Mouse (Mus musculus): Measurements from ENCODE around the gene Tnfsf12. TPM values are rescaled to one million over a fixed set of nuclear protein-coding genes. Genes with fewer than 3 reads are reported as not detected.
A peak's percentile ranks its signal among the peaks of the same experiment; 100 is the strongest.

Tnfsf12 gene
- total and polyA plus RNA-seq, 2 experiments from 2014 or later: 4.5 to 6.2 TPM

GRCm38 (mm10) chr11:69680136-69680855, 15.4 kb downstream of the Tnfsf12 start:
- H3K9ac ChIP-seq (replicated peaks; ENCODE audit: low read length, poor library complexity, severe bottlenecking): peak overlapping the region; percentile 86; the same call in 1 of the 2 replicates
- no peak for DNase-seq (ENCODE audit: low spot score)
- peak overlapping the region; percentile 75 for H3K4me3 ChIP-seq (ENCODE audit: low read depth, low read length)
- H3K27me3 ChIP-seq (ENCODE audit: insufficient read depth, low read length): no peaks in the 10 kb centered on the region
- ATAC-seq (ENCODE audit: low FRiP score): no peak
- H3K36me3 ChIP-seq (ENCODE audit: insufficient read depth, low read length): peaks cover 21% of the 10 kb centered on the region
- WGBS: 91% methylated on average over 30 of the region's 30 CpGs
- H3K9me3 ChIP-seq (ENCODE audit: low read length): no peaks in the 10 kb centered on the region
- no peak overlapping the region for H3K27ac ChIP-seq (ENCODE audit: low read depth, low read length)
- H3K4me1 ChIP-seq (ENCODE audit: insufficient read depth, low read length): peaks cover 11% of the 10 kb centered on the region
- no peak for TF ChIP-seq CTCF (IDR thresholded peaks at IDR 0.05)
- H3K4me2 ChIP-seq (ENCODE audit: low read depth, low read length, poor library complexity, severe bottlenecking): peak overlapping the region; percentile 91

GRCm38 (mm10) chr11:69679144-69679543, 16.5 kb downstream of the Tnfsf12 start:
- Histone ChIP-seq H3K27me3 (ENCODE audit: insufficient read depth, low read length) (no peaks in the 10 kb centered on the region), H3K4me2 (ENCODE audit: low read depth, low read length, poor library complexity, severe bottlenecking) (no peak overlapping the region), H3K36me3 (ENCODE audit: insufficient read depth, low read length) (peaks cover 28% of the 10 kb centered on the region), H3K4me1 (ENCODE audit: insufficient read depth, low read length) (peaks cover 11% of the 10 kb centered on the region), H3K9ac (replicated peaks; ENCODE audit: low read length, poor library complexity, severe bottlenecking) (0 out of 2 replicates have a peak overlapping the region, but pooled peaks have one; percentile 29), H3K9me3 (ENCODE audit: low read length) (no peaks in the 10 kb centered on the region), H3K27ac (ENCODE audit: low read depth, low read length) (no peak overlapping the region), H3K4me3 (ENCODE audit: low read depth, low read length) (no peak overlapping the region)
- WGBS: 96% methylated on average over 2 of the region's 2 CpGs
- ATAC-seq (ENCODE audit: low FRiP score) (no peak), DNase-seq (ENCODE audit: low spot score) (no peak)
- TF ChIP-seq CTCF (IDR thresholded peaks at IDR 0.05): no peak

GRCm38 (mm10) chr11:69672211-69672706, 23.4 kb downstream of the Tnfsf12 start, which contains the start of gene Eif4a1:
Gene Eif4a1 (minus strand): TSS chr11:69672423.
- Histone ChIP-seq H3K27me3 (ENCODE audit: insufficient read depth, low read length) (no peaks in the 10 kb centered on the region), H3K4me2 (ENCODE audit: low read depth, low read length, poor library complexity, severe bottlenecking) (peak within 1 kb of the TSS; percentile 83), H3K27ac (ENCODE audit: low read depth, low read length) (peak within 1 kb of the TSS; percentile 99), H3K4me1 (ENCODE audit: insufficient read depth, low read length) (0 out of 2 replicates have a peak, but pooled peaks cover 6% of the 10 kb centered on the region), H3K4me3 (ENCODE audit: low read depth, low read length) (peak within 1 kb of the TSS; percentile 98), H3K36me3 (ENCODE audit: insufficient read depth, low read length) (peaks cover 44% of the 10 kb centered on the region), H3K9ac (replicated peaks; ENCODE audit: low read length, poor library complexity, severe bottlenecking) (peak within 1 kb of the TSS; percentile 100), H3K9me3 (ENCODE audit: low read length) (no peaks in the 10 kb centered on the region)
- ATAC-seq (ENCODE audit: low FRiP score): peak; percentile 94
- peak; percentile 100 for DNase-seq (ENCODE audit: low spot score)
- WGBS: under 1% methylated on average over 36 of the region's 36 CpGs
- TF ChIP-seq CTCF (IDR thresholded peaks at IDR 0.05): peak; percentile 35; the same call in 1 of the 2 replicates

GRCm38 (mm10) chr11:69671726-69672124, 23.9 kb downstream of the Tnfsf12 start:
- ATAC-seq (ENCODE audit: low FRiP score): peak; percentile 20; the same call in 1 of the 2 replicates

GRCm38 (mm10) chr11:69670786-69671725, 24.6 kb downstream of the Tnfsf12 start:
- Histone ChIP-seq H3K4me3 (ENCODE audit: low read depth, low read length) (peak overlapping the region; percentile 98), H3K27me3 (ENCODE audit: insufficient read depth, low read length) (no peaks in the 10 kb centered on the region), H3K36me3 (ENCODE audit: insufficient read depth, low read length) (peaks cover 41% of the 10 kb centered on the region), H3K9ac (replicated peaks; ENCODE audit: low read length, poor library complexity, severe bottlenecking) (peak overlapping the region; percentile 100), H3K4me1 (ENCODE audit: insufficient read depth, low read length) (0 out of 2 replicates have a peak, but pooled peaks cover 6% of the 10 kb centered on the region), H3K27ac (ENCODE audit: low read depth, low read length) (peak overlapping the region; percentile 99), H3K9me3 (ENCODE audit: low read length) (no peaks in the 10 kb centered on the region), H3K4me2 (ENCODE audit: low read depth, low read length, poor library complexity, severe bottlenecking) (peak overlapping the region; percentile 83)
- WGBS: 2% methylated on average over 52 of the region's 61 CpGs
- ATAC-seq (ENCODE audit: low FRiP score): peak; percentile 87
- DNase-seq (ENCODE audit: low spot score): peak; percentile 99
- TF ChIP-seq CTCF (IDR thresholded peaks at IDR 0.05): no peak

More at GRCm38 (mm10) chr11:69671726-69672124, 23.9 kb downstream of the Tnfsf12 start:
- peak overlapping the region; percentile 99 for H3K27ac ChIP-seq (ENCODE audit: low read depth, low read length)
- peak overlapping the region; percentile 83 for H3K4me2 ChIP-seq (ENCODE audit: low read depth, low read length, poor library complexity, severe bottlenecking)
- under 1% methylated on average over 43 of the region's 43 CpGs for WGBS
- 0 out of 2 replicates have a peak, but pooled peaks cover 6% of the 10 kb centered on the region for H3K4me1 ChIP-seq (ENCODE audit: insufficient read depth, low read length)
- H3K36me3 ChIP-seq (ENCODE audit: insufficient read depth, low read length): peaks cover 41% of the 10 kb centered on the region
- peak overlapping the region; percentile 98 for H3K4me3 ChIP-seq (ENCODE audit: low read depth, low read length)
- TF ChIP-seq CTCF (IDR thresholded peaks at IDR 0.05): no peak
- no peaks in the 10 kb centered on the region for H3K27me3 ChIP-seq (ENCODE audit: insufficient read depth, low read length)
- H3K9me3 ChIP-seq (ENCODE audit: low read length): no peaks in the 10 kb centered on the region
- H3K9ac ChIP-seq (replicated peaks; ENCODE audit: low read length, poor library complexity, severe bottlenecking): peak overlapping the region; percentile 100
- DNase-seq (ENCODE audit: low spot score): no peak

All from midbrain, postnatal 0 days (tissue).